Mouse (Mus musculus) adrenal gland, postnatal 25 days (tissue): ENCODE data around the gene Lrp2. TPM values are rescaled to one million over a fixed set of nuclear protein-coding genes. Genes with fewer than 3 reads are reported as not detected.

Experiments used
- DNase-seq: peaks from one replicate; pipeline ENCODE4 v3.0.0; 2021; ENCODE audit warnings: mixed read lengths
- total RNA-seq: library from RNA; stranded (reverse); gene quantifications from 2 replicates; pipeline ENCODE4 v1.2.3, GENCODE M21; 2021

Lrp2 gene
- total RNA-seq, 1 experiment from 2014 or later = 0.15 TPM

DNA sequence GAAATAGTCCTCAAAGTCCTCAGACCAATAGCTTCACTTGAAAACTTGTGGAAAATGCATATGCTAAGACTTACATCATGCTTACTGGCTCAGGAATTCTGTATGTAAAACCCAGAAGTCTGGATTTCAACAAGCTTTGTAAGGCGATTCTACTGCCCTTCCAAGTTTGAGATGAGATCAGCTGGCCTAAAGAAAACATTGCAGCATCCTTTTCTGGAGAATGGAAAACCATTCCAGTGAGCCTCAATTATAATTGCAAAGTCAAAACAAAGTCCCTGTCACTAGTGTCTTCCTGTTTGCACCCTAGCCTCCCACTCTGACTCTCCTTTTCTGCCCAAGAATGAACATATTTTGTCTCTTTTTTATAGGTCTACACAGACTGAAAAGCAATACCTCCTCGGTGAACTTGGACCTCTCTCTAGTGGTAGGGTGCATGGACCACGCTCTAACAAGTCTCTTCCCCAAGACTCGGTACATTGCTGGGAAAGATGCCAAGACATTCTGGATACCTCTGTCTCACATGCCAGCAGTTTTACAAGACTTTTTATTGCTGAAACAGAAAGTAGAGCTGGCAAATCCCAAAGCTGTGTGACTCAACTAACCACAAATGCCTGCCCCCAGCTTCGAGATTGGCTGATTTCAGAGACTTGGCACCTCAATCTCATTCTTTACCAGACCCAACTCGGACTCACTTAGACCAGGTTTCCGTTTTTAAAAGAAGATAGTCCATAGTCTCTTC lies 184.8 kb downstream of the Lrp2 start:
- DNase-seq = no peak

DNA sequence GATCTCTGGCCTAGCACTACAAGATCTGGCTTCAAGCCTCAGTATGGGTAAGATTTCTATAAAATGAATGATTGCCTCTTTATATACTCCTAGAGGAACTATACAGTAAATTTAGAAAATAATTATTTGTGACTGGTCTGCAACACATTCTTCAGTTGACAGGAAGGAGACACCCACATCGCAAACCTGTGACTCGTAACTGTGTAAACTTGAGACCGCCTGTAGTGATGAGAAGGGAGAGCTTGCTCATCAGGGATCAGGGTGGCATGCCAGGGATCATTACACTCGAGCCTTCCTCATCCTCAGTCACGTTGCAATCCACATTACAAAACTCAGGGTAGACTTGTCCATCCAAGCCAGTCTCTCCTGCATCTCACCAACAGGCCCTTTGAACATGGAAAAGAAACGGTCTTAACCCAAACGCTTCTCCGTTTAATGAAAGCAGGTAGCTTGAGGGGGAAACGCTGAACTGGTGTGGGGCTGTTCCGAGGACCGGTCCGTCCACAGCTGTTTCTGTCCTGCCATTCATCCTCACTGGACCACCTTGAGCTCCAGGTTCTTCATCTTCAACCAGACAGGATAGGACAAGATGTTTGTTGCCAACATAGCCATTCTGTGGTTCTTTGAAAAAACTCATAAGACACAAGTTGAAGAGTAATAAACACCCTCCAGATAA lies 189.0 kb downstream of the Lrp2 start:
- no peak for DNase-seq

DNA sequence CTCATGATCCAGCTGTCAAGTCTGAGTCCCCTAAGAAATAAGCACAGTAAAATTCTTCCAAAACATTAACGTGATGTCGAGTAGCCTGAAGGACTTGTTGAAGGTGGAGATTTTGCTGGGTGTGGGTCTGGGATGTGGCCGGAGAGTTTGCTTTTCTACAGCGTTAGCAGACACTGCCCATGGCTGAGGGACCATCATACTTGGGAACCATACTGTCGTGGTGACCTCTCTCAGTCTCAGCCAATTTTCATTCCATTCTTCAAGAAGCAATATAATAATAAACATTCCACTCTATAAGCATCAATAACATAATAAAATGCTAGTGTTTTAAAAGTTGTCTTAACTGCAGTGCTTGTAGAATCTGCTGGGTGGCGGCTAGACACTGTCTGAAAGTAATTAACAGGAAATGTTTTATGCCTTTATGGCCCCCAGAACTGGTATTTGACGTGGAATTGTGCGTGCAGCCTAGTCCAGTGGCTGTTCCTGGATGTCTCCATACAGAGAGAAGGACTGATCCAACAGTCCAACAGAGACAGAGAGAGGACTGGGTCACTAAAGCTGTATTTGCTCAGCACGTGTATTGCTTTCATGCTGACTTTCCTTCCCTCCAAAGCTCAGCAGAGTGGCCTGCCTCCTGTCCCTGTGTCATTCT lies 190.1 kb downstream of the Lrp2 start:
- DNase-seq = no peak

DNA sequence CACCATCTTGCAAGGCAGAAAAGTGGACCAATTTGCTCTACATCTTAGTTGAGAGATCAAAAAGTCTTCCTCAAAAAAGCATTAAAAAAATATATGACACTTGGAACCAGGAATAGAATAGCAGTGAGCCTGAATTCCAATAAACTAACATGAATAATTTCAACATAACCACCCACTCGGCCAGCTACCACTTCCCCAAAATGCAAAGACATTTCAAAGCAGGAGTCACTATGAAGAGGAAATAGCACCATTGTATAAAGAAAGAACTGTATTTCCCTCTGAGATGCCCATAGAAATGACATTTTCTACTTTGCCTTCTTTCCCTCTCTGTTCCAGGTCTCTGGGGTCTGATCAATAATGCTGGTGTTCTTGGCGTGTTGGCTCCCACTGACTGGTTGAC lies 191.9 kb downstream of the Lrp2 start:
- no peak for DNase-seq

DNA sequence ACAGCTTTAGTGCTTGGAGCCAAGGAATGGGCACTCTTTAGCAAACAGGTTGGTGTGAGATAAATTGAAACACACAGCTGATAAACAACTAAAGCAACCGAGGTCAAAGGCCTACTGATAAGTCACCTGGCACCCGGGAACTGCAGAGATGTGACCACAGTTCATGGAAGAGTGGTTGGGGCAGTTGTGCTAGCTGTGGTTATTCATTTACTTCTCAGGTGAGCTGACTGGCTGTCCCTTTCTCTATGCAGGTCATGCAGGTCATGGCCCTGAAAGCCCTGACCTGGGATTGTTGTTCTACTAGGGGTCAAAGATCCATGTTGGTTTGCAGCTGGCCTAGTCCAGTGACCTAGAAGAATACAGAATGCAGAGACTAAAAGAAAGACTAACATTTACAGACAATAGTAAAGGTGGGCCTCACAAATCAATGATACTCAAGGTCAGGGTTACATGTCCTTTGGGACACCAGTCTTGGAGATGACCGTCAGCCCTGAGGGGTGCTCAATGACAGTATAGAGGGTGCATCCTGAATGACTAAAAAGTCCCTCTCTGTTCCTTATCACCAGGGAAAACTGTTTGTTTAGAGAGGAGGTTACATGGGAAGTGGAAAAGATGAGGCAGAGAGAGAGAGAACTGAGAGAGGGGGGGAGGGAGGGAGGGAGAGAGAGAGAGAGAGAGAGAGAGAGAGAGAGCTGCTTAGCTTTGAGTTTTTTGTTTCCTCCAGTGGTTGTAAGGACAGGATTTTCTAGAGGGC lies 199.6 kb downstream of the Lrp2 start:
- no peak for DNase-seq

DNA sequence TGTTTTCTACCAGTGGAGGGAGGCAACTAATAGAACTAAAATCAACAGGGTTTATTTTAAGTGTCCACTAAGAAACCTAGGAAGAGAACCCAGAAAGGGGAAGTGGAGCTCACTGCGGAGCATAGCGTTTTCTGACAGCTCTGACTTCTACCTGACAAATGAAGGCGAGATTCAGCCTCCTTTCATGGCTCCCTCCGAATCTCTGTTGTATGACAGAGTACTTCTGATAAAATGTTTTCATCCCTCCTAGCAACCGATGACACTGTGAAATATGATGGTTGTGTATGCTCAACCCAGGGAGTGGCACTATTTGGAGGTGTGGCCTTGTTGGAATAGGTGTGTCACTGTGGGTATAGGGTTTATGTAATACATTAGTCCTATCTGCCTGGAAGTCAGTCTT lies 203.0 kb downstream of the Lrp2 start:
- no peak for DNase-seq

DNA sequence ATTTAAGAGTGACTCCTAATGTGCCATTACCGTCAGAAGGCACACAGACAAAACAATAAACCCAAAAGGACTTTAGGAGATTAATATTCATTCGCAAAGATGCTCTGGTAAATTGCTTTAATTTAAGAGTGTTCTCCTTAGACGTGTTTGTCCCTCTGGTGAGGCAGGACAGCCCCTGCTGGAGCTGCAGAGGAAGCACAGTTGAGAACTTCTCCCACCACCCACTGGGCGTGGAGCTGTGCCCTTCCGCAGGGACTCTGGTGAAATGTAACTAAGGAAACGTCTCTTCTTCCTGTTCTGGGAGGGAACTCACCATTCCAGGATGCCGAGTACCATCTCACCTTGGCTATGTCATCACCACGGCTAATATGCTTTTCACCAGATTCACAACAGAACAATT lies 204.1 kb downstream of the Lrp2 start:
- no peak for DNase-seq

DNA sequence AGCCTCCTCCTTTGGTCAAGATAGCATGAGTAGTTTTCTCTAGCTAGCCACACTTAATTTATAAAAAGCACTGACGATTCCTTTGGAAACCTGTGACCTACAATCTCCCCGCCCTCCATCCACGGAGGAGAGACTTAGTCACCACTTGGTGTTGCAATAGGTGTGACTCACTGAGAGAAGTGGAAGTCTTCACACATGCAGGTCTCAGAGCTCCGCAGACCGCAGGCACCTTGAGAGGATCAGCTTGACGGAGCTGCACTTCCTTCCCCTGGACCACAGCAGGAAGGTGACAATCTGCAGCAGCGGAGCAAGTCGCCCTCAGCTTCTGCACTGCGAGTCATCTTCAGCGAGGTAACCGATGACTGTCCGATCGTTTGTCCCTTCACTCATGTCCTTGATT lies 205.6 kb downstream of the Lrp2 start, which contains the start of gene Dhrs9:
Gene Dhrs9 (plus strand): TSS at position 165 of the 400 bp plus-strand sequence.
- DNase-seq = peak; percentile 19

DNA sequence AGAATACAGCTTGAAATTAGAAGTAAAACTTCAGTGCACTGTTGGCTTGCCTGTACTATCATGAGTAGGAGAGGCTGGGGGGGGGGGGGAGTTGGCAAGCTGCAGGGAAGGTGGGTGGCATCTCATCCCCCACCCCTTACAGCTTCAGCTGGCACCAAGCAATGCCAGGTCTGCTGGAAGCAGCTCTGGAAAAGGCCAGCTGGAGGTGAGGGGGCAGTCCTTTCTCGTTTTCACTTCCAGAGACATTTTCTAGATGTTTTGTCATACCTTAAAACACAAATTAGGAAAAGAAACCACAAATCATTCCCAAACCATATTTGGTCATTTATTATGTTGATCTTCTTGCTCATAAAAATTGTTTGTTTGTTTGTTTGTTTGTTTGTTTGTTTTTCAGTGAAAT lies 206.1 kb downstream of the Lrp2 start:
- no peak for DNase-seq

DNA sequence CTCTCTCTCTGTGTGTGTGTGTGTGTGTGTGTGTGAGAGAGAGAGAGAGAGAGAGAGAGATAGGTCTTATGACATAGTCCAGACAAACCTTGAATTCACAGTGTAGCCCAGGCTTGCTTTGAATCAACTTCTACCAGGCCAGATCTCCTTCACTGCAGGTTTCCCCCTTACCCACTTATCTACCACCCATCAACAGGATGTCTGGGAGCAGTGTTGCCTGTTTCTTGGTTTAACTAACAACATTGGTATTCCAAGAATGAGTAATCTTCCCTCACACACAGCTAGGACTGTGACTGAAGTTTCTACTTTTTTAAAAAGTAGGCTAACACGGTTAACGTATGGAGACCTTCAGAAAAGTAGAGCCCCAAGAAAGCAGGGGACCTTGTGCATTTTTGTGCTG lies 209.1 kb downstream of the Lrp2 start:
- no peak for DNase-seq

Other genes with a start within 250 kb of the Lrp2 start
- gene Abcb11, start 243.4 kb downstream of the Lrp2 start, total RNA-seq = 0.09 and 2.8 TPM in 2 replicates
- 0.73 and 1.7 TPM in 2 replicates for gene Dhrs9, start 205.6 kb downstream of the Lrp2 start, total RNA-seq
- 10.9 and 15.9 TPM in 2 replicates for gene Bbs5, start 61.1 kb upstream of the Lrp2 start, total RNA-seq
- gene Klhl41, start 84.1 kb upstream of the Lrp2 start, total RNA-seq = 0.43 and 0.86 TPM in 2 replicates
- 27.7 and 28.1 TPM in 2 replicates for gene Fastkd1, start 127.5 kb upstream of the Lrp2 start, total RNA-seq
- gene Ppig, start 136.5 kb upstream of the Lrp2 start, total RNA-seq = 70.4 and 72.7 TPM in 2 replicates
- gene Ccdc173, start 203.5 kb upstream of the Lrp2 start, total RNA-seq = 2.2 and 2.7 TPM in 2 replicates
- gene Phospho2, start 203.6 kb upstream of the Lrp2 start, total RNA-seq = 22.1 and 24.3 TPM in 2 replicates
- gene Klhl23, start 235.9 kb upstream of the Lrp2 start, total RNA-seq = 14.8 and 16.8 TPM in 2 replicates